Mouse (Mus musculus) frontal cortex, postnatal 25 days (tissue): Measurements from ENCODE around the gene Gm21190.
"Not testable (repeated sequence)": the region's sequence is repeated elsewhere in the genome, so short reads cannot be mapped to it uniquely, and the experiment has no call there.

Experiments used
- DNase-seq, 2 experiments: peaks; one replicate each; pipeline ENCODE4 v3.0.0; 2022; ENCODE audit warnings: low spot score in 2 of 2

Gm21190 gene

DNA sequence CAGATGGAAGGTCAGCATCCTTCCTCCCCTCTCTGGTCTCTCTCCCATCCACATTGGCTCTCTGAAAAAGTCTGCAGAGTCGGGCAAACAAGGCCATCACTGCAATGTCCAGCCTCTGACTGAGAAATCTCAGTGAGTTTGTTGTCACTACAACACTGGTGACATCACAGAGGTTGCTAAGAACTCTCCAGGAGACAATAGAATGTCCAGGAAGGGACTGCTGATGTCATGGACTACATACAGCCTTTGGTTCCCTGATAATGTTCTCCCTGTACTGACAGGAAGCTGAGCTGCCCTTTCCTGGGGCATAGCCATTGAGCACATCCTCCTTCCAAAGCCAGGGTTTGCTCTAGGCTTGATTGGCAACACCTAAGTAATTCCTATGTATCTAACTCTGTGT lies at the start of gene Gm21190:
Gene Gm21190, minus strand, starts transcription at position 101 of the 400 bp plus-strand sequence.
- not testable (repeated sequence) for DNase-seq

DNA sequence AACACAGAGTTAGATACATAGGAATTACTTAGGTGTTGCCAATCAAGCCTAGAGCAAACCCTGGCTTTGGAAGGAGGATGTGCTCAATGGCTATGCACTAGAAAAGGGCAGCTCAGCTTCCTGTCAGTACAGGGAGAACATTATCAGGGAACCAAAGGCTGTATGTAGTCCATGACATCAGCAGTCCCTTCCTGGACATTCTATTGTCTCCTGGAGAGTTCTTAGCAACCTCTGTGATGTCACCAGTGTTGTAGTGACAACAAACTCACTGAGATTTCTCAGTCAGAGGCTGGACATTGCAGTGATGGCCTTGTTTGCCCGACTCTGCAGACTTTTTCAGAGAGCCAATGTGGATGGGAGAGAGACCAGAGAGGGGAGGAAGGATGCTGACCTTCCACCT lies 48.0 kb upstream of the Gm21190 start, which contains the start of gene Gm21083:
Gene Gm21083, plus strand, starts transcription at position 301 of the 400 bp plus-strand sequence.
- DNase-seq, result not testable (repeated sequence)

DNA sequence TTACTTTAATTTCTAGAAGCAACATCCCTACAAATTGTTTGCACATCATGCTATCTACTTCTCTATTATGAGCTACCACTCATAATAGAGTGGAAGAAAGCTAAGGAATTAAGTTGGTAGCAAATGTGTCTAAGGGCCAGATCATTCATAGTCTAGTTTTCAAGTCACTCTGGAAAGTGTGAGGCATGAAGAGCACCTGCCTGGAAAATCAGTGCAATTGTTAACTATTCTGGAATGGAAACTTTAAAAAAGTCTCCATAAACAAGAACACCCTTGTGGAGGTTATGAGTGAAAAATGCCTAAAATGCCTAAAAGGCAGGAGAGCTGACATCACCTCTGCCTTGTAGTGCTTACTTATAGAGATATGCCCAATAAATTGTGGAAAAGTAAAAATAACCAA lies 44.7 kb upstream of the Gm21190 start:
- not testable (repeated sequence) for DNase-seq

DNA sequence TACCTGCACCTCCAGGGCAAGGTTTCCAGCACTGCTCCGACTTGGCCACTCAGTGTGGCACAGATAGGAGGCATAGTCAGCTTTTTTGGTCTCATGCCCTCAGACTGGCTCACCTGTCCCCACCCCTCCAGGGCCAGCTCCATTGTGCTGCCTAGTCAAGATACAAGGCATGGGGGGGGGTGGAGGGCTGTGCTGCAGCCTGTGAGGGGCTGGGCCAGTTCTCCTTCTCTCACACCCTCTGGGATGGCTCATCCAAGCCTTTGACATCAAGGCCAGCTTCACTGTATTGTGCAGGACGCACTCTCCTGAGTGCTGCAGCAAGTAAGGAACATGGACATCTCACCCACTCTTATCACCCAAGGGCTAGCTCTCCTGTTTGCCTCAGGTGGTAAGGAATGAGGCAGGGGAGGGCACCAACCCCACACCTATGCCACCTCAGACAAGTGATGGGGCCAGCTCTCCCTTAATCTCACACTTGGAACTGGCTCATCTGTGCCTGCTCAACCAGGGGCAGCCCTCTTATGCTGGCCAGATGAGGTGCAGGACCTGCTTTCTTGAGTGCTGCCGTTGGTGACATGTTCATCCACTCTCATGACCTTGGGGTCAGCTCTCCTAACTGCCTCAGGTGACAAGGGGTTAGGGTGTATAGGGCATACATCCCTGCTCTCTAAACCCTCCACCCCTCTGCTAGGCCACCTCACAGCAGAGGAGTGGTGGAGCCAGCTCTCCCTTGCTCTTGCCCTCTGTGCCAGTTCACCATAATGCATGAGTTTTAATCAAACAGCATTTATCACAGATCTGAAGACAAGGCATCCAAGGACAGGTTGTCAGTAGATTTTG lies 32.6 kb upstream of the Gm21190 start:
- not testable (repeated sequence) for DNase-seq

DNA sequence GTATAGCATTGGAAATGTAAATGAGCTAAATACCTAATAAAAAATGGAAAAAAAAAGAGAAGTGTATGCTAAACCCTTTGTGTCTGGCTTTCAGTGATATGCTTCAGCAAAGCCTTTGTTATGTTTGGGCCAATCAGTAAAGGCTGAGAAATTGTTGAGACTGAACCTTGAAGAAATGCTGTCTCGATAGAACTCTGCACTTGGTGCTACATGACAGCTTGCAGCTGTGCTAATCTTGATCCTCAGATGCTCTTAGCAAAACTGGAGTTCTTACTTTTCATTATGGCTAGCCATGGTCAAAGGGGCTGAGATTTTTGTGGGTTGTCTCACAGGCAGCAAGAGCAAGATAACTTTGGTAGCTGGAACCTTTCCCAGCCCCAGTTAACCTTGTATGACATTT lies 29.6 kb upstream of the Gm21190 start:
- DNase-seq, result not testable (repeated sequence)

DNA sequence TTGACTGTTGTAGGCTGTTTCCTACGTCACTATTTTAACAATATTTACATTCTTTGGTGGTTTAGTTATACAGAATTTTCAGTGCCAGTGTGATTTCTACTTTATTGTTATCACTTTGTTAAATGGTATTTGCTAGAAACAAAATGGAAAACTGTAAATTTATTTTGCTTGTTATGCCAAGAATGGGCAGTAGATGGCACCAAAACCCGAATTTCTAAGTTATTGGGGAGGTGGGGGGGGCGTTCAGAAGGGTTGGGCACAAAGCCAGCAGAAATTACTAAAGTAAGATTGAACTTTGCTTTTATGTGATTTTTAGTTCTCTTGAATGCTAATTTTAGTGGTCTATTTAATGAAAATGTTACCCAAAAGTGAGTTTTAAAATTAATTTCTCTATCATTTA lies 20.6 kb upstream of the Gm21190 start:
- not testable (repeated sequence) for DNase-seq

DNA sequence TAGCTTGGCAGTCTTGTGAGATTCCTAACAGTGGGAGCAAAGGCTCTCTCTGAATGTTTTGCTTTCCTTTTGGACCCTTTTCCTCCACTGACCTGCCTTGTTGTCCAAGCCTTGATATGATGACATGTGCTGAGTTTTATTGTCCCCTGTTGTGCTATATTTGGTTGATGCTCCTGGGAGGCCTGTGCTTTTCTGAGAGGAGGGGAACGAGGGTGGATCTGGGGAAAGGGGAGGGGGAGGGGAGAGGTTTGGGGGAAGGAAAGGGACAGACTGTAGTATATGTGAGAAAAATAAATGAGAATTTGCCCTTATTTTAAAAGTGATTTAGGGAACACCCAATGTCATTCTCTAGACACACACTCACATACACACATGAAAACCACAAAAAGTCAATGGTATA lies 20.1 kb upstream of the Gm21190 start:
- DNase-seq, result not testable (repeated sequence)

DNA sequence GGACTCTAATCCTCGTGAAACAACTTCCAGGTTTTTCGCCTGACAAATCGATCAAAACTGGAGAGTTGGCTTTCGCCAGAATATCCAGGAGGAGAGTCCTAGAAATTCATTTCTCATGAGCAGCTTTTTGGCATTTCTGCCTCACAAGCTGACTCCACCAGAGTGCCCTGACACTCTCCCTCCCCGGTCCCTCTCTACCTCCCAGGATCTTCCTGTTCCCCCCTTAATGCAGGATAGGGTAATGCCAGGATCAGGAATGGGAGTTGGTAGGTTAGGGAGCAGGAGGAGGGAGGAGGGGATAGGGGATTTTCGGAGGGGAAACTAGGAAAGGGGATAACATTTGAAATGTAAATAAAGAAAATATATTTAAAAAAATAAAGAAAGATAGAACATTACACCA lies 19.6 kb upstream of the Gm21190 start:
- not testable (repeated sequence) for DNase-seq

DNA sequence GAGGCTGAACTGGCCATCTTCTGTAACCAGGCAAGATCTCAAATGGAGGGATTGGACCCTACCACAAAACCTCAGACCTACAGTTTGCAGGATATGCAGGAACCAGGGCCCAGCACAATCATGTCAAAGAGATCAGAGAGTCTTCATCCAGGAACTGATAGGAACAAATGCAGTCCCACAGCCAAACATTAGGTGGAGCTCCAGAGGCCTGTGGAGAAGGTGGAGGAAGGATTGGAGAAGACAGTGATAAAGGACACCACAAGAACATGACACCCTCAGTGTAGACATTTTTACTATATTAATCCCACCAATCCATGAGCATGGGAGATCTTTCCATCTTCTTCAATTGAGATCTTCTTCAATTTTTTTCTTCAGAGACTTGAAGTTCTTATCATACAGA lies 6.6 kb downstream of the Gm21190 start:
- DNase-seq, result not testable (repeated sequence)

DNA sequence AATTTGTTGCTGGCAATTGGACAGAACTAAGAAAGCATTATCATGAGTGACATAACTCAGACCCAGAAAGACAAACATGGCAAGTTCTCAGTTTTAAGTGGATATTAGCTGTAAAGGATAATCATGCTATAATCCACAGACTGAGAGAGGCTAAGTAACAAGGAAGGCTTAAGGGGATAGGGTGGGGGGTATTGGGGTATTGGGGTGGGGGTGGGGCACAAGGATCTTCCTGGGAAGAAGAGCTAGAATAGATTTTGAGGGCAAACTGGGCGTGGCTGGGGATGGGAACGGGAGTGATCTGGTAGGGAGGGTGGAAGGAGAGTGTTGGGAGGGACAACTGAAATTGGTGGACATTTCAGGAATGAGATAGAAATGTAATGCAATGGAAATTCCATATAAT lies 7.0 kb downstream of the Gm21190 start:
- DNase-seq, result not testable (repeated sequence)

DNA sequence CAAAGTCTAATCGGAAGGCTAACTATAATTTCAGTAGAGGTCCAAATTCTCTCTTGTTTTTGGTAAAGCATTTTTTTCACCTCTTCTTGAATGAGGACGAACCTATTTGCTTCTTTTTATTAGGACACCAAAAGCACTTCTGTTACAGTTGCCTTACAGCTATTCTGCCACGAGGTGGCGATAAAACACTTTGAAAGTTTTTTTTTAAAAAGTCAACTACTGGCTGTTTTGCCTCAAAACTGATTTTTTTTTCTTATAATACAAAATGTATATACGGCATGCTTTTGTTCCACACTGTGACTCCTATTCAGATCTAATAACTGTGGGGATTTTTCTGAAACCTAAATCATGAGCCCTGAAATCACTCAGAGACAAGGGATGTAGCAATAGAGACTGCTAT lies 8.6 kb downstream of the Gm21190 start:
- peak in 1 of 2 experiments; percentile 11 for DNase-seq

DNA sequence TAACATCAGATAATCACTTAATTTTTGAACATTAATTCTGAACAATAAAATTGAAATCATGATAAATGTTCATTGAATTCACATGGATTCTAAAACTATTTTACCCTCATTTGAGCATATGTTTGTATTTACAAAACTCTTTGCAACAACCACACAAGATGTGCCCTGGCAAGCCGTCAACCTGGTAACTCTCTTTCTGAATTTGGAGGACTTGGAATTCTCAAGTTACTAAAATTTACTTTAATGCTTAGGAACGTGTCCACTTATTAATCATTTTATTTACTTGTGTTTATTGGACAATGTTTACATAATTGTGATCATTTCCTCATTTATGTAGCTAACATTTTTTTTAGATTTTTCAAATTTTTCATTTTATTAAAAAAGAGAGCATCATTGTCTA lies 11.9 kb downstream of the Gm21190 start:
- DNase-seq, result not testable (repeated sequence)

DNA sequence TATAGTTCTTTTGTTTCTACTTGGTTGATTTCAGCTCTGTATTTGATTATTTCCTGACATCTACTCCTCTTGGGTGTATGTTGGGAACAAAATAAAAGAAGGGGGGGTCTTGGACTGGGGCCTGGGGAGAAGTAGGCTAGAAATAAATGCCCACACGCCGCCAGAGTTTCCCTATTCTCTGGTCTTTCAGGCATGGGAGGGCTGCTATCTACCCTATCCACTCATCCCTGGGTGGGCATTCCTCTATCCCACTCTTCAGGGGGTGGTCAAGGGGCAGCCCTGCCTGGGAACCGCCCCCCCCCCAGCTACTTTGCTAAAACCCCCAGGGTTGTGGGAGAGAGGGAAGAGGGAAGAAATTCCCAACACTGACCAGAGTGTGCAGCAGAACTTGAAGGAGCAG lies 16.8 kb downstream of the Gm21190 start:
- not testable (repeated sequence) for DNase-seq

DNA sequence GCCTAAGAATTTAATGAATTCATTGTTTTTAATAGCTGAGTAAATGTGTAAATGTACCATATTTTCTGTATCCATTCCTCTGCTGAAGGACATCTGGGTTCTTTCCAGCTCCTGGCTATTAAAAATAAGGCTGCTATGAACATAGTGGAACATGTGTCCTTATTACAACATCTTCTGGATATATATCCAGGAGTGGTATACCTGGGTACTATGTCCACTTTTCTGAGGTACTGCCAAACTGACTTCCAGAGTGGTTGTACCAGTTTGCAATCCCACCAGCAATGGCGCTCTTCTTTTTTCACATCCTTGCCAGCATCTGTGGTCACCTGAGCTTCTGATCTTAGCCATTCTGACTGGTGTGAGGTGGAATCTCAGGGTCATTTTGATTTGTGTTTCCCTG lies 19.1 kb downstream of the Gm21190 start:
- not testable (repeated sequence) for DNase-seq

DNA sequence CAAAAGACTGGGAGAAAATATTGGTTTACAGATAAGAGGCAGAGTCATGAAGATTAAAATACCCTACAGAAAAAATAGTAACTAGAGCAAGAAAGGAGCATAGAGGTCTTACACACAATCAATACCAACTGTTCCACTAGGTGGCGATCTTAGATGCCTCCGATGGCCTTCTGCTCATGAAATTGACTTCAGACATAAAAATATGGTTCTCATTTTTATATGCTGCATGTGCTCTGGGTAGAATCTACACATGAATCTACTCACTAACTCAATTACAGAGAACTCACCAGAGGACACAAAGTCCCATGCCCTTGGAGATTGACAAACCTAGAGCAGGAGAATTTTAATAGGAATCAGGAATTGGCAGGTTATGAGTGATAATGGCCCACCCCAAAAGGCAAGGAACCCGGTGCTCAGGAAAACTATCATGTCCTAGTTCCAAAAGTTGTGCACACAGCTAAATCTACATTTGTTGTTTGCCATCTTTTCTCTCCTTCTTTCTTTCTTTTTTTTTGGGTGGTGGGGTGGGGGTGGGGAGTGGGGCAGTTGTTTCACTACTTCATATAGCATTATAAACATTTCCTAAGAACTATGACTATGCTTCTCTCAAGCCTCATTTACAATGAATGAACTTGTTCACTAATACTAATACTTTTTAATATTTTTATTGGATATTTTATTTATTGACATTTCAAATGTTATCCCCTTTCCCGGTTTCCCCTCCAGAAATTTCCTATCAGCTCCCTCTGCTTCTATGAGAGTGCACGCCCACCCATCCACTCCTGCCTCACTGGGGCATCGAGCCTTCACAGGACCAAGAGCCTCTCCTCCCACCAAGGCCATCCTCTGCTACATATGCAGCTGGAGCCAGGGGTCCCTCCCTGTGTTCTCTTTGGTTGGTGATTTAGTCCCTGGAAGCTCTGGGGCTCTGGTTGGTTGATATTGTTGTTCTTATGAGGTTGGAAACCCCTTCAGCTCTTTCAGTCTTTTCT lies 20.3 kb downstream of the Gm21190 start:
- not testable (repeated sequence) for DNase-seq

DNA sequence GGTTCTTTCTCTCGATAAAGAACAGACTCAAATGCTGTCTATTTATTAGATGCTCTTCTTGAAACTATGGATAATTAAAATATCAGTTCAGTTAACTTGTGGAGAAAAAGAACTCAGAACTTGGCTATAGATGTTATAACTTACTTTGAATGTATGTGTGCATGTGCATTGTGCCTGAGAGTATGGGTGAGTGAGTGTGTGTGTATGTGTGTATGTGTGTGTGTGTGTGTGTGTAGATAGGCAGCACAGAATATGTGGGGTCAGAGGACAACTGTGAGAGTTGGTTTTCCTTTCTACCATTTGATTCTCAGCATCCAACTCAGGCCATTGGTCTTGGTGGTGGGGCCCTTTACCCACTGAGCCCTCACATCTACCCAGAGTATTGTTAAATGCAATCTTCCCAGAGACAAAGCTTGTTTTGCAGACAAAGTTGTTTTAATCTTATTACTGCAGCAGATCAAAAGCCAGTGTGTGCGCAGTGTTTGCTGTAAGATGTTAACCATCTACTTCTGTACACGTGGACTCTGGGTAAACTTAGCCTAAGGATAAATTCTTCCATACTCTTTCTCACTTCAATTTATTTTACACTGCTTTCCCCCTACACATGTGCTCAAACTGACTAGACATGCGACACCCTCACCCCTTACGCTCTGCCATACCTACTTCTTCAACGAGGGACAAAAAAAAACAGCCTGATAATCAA lies 21.1 kb downstream of the Gm21190 start:
- DNase-seq, result not testable (repeated sequence)

DNA sequence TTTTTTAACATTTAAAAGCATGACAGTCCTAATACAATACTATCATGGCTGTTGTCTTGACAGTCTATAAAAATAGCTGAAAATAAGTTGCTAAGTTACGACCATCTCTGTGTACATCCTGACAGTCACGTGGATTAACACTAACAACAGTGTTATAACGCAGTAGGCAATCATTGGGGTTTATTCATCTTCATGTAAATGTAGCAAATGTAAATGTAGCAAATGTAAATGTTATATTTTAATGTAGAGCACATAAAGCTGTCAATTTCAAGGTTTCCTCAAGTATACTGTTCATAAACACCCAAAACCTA lies 21.8 kb downstream of the Gm21190 start:
- DNase-seq, result no peak

DNA sequence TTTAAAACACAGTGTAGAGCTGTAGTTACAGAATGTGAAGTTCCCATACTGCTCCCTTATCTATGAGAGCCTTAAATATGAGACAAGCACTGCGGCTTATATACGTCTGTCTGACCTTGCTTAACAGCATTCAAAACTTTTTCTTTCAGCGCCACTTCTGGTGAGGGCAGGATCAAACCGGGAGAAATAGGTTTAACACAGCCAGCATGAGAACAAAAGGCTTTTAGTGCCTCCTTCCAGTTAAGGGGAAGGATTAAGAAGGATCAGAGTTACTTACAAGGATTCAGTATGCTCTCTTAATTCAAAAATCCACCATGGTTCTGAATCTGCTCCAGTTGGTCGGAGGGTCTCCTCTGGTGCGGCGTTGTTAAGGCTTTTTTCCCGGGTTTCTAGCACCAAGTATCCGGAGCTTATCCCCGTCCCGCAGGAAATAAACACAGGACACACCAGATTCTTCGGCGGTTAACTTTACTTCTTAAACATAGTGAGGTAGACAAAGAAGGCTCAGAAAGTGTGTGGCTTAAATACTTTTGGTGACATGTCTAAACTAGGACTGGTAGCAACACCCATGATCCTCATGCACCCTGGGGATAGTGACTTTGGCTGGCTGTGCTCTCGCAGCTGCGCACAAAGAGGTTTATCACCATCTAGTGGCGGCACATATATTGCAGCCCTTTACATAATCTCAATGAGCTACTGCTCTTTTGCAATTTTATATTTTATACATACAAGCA lies 22.3 kb downstream of the Gm21190 start:
- DNase-seq, result no peak

DNA sequence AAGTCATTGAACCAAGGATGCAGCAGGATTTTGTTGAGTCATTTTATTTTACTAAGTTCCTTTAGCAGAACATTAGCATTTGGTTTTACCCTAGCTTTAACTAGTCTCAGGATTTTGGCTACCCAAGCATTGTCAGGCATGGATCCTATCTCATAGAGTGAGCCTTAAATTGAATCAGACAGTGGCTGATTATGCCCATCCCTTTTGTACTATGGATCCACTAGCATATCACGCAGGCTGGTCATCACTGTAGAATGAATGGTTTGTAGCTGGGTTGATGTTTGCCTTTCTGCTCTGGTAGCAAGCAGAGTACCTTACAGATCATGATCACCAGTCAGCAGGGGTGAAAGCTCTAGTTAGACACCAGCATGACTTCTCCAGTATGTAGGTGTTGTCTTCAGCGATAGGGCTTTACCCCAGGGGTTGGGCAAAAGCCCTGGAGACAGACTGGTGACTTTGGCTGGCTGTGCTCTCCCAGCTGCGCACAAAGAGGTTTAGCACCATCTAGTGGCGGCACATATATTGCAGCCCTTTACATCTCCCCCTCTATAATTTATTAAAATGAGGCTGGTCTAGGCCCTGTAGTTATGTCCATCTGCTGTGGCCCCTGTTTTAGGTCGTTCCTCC lies 30.1 kb downstream of the Gm21190 start:
- peak in 1 of 2 experiments; percentile 18 for DNase-seq

DNA sequence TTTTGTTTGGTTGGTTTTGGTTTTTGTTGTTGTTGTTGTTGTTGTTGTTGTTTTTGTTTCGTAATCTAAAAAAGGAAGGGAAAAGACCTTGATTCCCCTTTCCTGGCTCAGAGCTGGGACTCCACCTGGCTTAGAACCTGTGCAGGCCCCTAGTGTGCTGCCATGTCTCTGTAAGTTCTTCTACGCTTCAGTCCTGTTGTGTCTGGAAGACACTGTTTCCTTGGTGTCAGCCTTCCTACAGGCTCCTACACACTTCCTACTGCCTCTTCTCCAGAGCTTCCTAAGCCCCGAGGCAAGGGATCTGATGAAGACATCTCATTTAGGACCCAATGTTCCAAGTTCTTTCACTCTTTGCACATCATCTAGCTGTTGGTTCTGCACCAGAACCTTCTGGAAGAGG lies 30.7 kb downstream of the Gm21190 start:
- DNase-seq, result not testable (repeated sequence)

DNA sequence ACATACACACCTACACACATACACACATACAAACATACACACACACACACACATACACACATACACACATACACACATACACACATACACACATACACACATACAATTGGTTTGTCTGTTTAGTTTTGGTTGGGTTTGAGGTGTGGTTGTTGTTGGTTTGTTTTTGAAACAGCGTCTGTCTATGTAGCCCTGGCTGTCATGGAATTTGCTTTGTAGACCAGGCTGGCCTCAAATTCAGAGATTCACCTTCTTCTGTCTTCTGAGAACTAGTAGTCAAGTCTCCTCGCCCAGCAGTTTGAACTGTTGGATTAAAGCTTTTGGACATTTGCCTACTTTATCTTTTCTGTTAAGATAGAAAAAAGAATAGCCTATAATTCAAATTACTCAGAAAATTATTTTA lies 38.1 kb downstream of the Gm21190 start:
- DNase-seq, result not testable (repeated sequence)
